ENCODE assay signal across 8 mouse cellular contexts in genomic region chr12:65258212-65259138, GRCm38 (mm10). TPM values are rescaled to one million over a fixed set of nuclear protein-coding genes. Genes with fewer than 3 reads are reported as not detected.
DNase-seq lines count a peak whose midpoint lies in the region; ATAC-seq lines count a peak whose summit lies in the region.

No protein-coding gene starts in this region.

- H3K9ac ChIP-seq in heart, embryonic 12.5 days: no peak overlapping the region

- no peaks in the 10 kb centered on the region for H3K36me3 ChIP-seq in heart, embryonic 12.5 days
- H3K36me3 ChIP-seq in megakaryocyte, embryonic 14.5 days (replicated peaks; ENCODE audit: low read length): no peaks in the 10 kb centered on the region

- no peak; the same call in 1 of the 2 replicates for ATAC-seq in heart, embryonic 12.5 days (ENCODE audit: insufficient number of reproducible peaks, low FRiP score)

- H3K4me2 ChIP-seq in heart, embryonic 12.5 days: peak overlapping the region; percentile 65

- no peaks in the 10 kb centered on the region for H3K9me3 ChIP-seq in heart, embryonic 12.5 days (replicated peaks)
- H3K9me3 ChIP-seq in megakaryocyte, embryonic 14.5 days: peaks cover 4% of the 10 kb centered on the region; the same call in 1 of the 2 replicates

- 31% methylated on average over 19 of the region's 19 CpGs for WGBS in heart, embryonic 12.5 days

- H3K27me3 ChIP-seq in heart, embryonic 12.5 days (replicated peaks): no peaks in the 10 kb centered on the region
- H3K27me3 ChIP-seq in megakaryocyte, embryonic 14.5 days (replicated peaks): no peaks in the 10 kb centered on the region

- peak overlapping the region; percentile 32 for H3K27ac ChIP-seq in heart, embryonic 12.5 days (ENCODE audit: poor library complexity, severe bottlenecking)

- peaks cover 4% of the 10 kb centered on the region; the same call in 1 of the 2 replicates for H3K4me1 ChIP-seq in heart, embryonic 12.5 days (replicated peaks)
- H3K4me1 ChIP-seq in megakaryocyte, embryonic 14.5 days: peaks cover 22% of the 10 kb centered on the region

- peak; percentile 11 for DNase-seq in adrenal gland, adult 2 months
- DNase-seq in adrenal gland, adult 18-20 months (ENCODE audit: low spot score in 2 of 2): no peak
- DNase-seq in brain, adult 2 months (ENCODE audit: low read depth, low spot score): peak; percentile 24
- peak; percentile 27 for DNase-seq in kidney, adult 9 months
- DNase-seq in yolk sac, embryonic 10.5 days (ENCODE audit: low spot score): peak; percentile 44
- no peak for DNase-seq in layer of hippocampus, adult 9-10 months (ENCODE audit: low spot score)

- peak overlapping the region; percentile 31 for H3K4me3 ChIP-seq in heart, embryonic 12.5 days
- peak overlapping the region; percentile 79 for H3K4me3 ChIP-seq in megakaryocyte, embryonic 14.5 days (replicated peaks)

RNA-seq across cellular contexts. Expression of gene Wdr20rt, which starts 33.2 kb away (rescaled TPM):
- total RNA-seq in adrenal gland, adult 2 months (2021): not detected
- polyA plus RNA-seq in adrenal gland, adult 2 months (2012; rRNA removed): not detected in 2 replicates
- under 1 TPM in 1 of 2 experiments, not detected in 1; 0.19 TPM for total RNA-seq in adrenal gland, adult 18-20 months (2021)
- not detected in 2 replicates for polyA plus RNA-seq in heart, embryonic 12.5 days (2016; fragmentation: Nextera tagmentation; extraction: Ambion mirVana)
- polyA plus RNA-seq in megakaryocyte, embryonic 14.5 days (2012; ENCODE audit: insufficient read depth, low replicate concordance): not detected in 2 replicates

Comparison
In these comparisons a context has a peak if more than half of its experiments do, and no peak if none do; other contexts are left out.
1. DNase-seq: peak in adrenal gland, adult 2 months (single experiment), brain, adult 2 months (single experiment), kidney, adult 9 months (single experiment) and yolk sac, embryonic 10.5 days (single experiment); none in adrenal gland, adult 18-20 months (0 of 2) and layer of hippocampus, adult 9-10 months (single experiment).